Mouse (Mus musculus): Measurements from ENCODE around the gene Ccdc69. TPM values are rescaled to one million over a fixed set of nuclear protein-coding genes. Genes with fewer than 3 reads are reported as not detected.

Gene Ccdc69
- polyA plus RNA-seq, 1 experiment from 2014 or later: 0.32 TPM

- no peaks in the 10 kb centered on the region for H3K4me1 ChIP-seq (ENCODE audit: control insufficient read depth, insufficient read depth, low read length)
- H3K27me3 ChIP-seq (ENCODE audit: control insufficient read depth, insufficient read depth, low read length): no peaks in the 10 kb centered on the region
- ATAC-seq (ENCODE audit: insufficient read depth, low FRiP score, low TSS enrichment): no peak
- no peak overlapping the region for H3K9ac ChIP-seq (ENCODE audit: low read length)
- no peak overlapping the region for H3K4me3 ChIP-seq (ENCODE audit: low read depth, low read length)
- H3K36me3 ChIP-seq (ENCODE audit: control insufficient read depth, insufficient read depth, low read length): 0 out of 2 replicates have a peak, but pooled peaks cover 2% of the 10 kb centered on the region
- H3K4me2 ChIP-seq (ENCODE audit: low read depth): no peak overlapping the region
- H3K27ac ChIP-seq (ENCODE audit: low read depth, low read length): no peak overlapping the region
- H3K9me3 ChIP-seq (ENCODE audit: control insufficient read depth, low read length): no peaks in the 10 kb centered on the region
- WGBS: 84% methylated on average over 7 of the region's 7 CpGs
- DNase-seq (ENCODE audit: low spot score): no peak
Observed at GRCm38 (mm10) chr11:55004970-55005502, 72.9 kb downstream of the Ccdc69 start.

Other genes with a start within 250 kb of the Ccdc69 start
- 8.3 and 8.6 TPM in 2 replicates for gene Lyrm7, start 217.2 kb downstream of the Ccdc69 start, polyA plus RNA-seq (2014; fragmentation: Nextera tagmentation; extraction: Ambion mirVana)
- 565 and 591 TPM in 2 replicates for gene Hint1, start 211.7 kb downstream of the Ccdc69 start, polyA plus RNA-seq (2014; fragmentation: Nextera tagmentation; extraction: Ambion mirVana)
- gene Gpx3, start 175.7 kb downstream of the Ccdc69 start, polyA plus RNA-seq (2014; fragmentation: Nextera tagmentation; extraction: Ambion mirVana): 98.3 and 109 TPM in 2 replicates
- 12.4 and 13.2 TPM in 2 replicates for gene Tnip1, start 115.2 kb downstream of the Ccdc69 start, polyA plus RNA-seq (2014; fragmentation: Nextera tagmentation; extraction: Ambion mirVana)
- 90.1 and 91.8 TPM in 2 replicates for gene Anxa6, start 44.7 kb downstream of the Ccdc69 start, polyA plus RNA-seq (2014; fragmentation: Nextera tagmentation; extraction: Ambion mirVana)
- gene Gm2a, start 20.0 kb upstream of the Ccdc69 start, polyA plus RNA-seq (2014; fragmentation: Nextera tagmentation; extraction: Ambion mirVana): 13.6 and 13.8 TPM in 2 replicates
- gene Slc36a3, start 73.6 kb upstream of the Ccdc69 start, polyA plus RNA-seq (2014; fragmentation: Nextera tagmentation; extraction: Ambion mirVana): not detected in 2 replicates
- gene Slc36a2, start 106.9 kb upstream of the Ccdc69 start, polyA plus RNA-seq (2014; fragmentation: Nextera tagmentation; extraction: Ambion mirVana): 0.35 and 0.76 TPM in 2 replicates
- gene Slc36a1, start 126.2 kb upstream of the Ccdc69 start, polyA plus RNA-seq (2014; fragmentation: Nextera tagmentation; extraction: Ambion mirVana): 1.9 and 2.6 TPM in 2 replicates